Mouse (Mus musculus): Measurements from ENCODE around the gene Plekhg2.

Gene Plekhg2

GRCm38 (mm10) chr7:28382347-28382951, 10.1 kb upstream of the Plekhg2 start:
- no peak for DNase-seq

GRCm38 (mm10) chr7:28381938-28382337, 9.5 kb upstream of the Plekhg2 start:
- peak; percentile 93 for DNase-seq

- DNase-seq: peak; percentile 86
Observed at GRCm38 (mm10) chr7:28381017-28381790, 8.8 kb upstream of the Plekhg2 start.

- no peak for DNase-seq
Observed at GRCm38 (mm10) chr7:28380237-28381016, 8.0 kb upstream of the Plekhg2 start, which contains the start of gene Zfp36. Gene Zfp36 (minus strand): TSS chr7:28380253.

GRCm38 (mm10) chr7:28378769-28379651, 6.6 kb upstream of the Plekhg2 start:
- DNase-seq: peak; percentile 98

GRCm38 (mm10) chr7:28378066-28378690, 5.8 kb upstream of the Plekhg2 start:
- peak; percentile 87 for DNase-seq

- peak; percentile 40 for DNase-seq
Observed at GRCm38 (mm10) chr7:28377190-28378065, 5.0 kb upstream of the Plekhg2 start.

GRCm38 (mm10) chr7:28376011-28376771, 3.8 kb upstream of the Plekhg2 start:
- peak; percentile 93 for DNase-seq

- peak; percentile 96 for DNase-seq
Observed at GRCm38 (mm10) chr7:28375176-28375921, 3.0 kb upstream of the Plekhg2 start.

GRCm38 (mm10) chr7:28374647-28375046, 2.2 kb upstream of the Plekhg2 start:
- no peak for DNase-seq

- no peak for DNase-seq
Observed at GRCm38 (mm10) chr7:28373891-28374495, 1.6 kb upstream of the Plekhg2 start.

- DNase-seq: peak; percentile 90
Observed at GRCm38 (mm10) chr7:28373131-28373581, 757 bp upstream of the Plekhg2 start.

- DNase-seq: peak; percentile 85
Observed at GRCm38 (mm10) chr7:28371514-28371989, 847 bp downstream of the Plekhg2 start.

- peak; percentile 47 for DNase-seq
Observed at GRCm38 (mm10) chr7:28370977-28371513, 1.4 kb downstream of the Plekhg2 start.

GRCm38 (mm10) chr7:28370051-28370450, 2.3 kb downstream of the Plekhg2 start:
- no peak for DNase-seq

GRCm38 (mm10) chr7:28368276-28368920, 4.0 kb downstream of the Plekhg2 start:
- no peak for DNase-seq

GRCm38 (mm10) chr7:28367663-28368275, 4.6 kb downstream of the Plekhg2 start:
- DNase-seq: no peak
